Mouse (Mus musculus): Measurements from ENCODE around the gene Eif2ak4. TPM values are rescaled to one million over a fixed set of nuclear protein-coding genes. Genes with fewer than 3 reads are reported as not detected.
A peak's percentile ranks its signal among the peaks of the same experiment; 100 is the strongest.

The Eif2ak4 gene
- polyA plus RNA-seq (2012; rRNA removed), result 11.2 and 11.9 TPM in 2 replicates

GRCm38 (mm10) chr2:118388341-118389335 lies at the start of gene Eif2ak4:
TSS of gene Eif2ak4 (plus strand) at chr2:118388618.
- DNase-seq (ENCODE audit: low read depth in 1 of 2, low spot score in 2 of 2), result peak; percentile 99 to 100
- TF ChIP-seq CTCF (IDR thresholded peaks at IDR 0.05; ENCODE audit: extremely low read depth, insufficient read depth, insufficient read length, insufficient replicate concordance) (no peak), POLR2A (IDR thresholded peaks at IDR 0.05; ENCODE audit: low read depth, low read length) (0 out of 2 replicates have a peak, but pooled peaks have one; percentile 15)
- Histone ChIP-seq H3K36me3 (ENCODE audit: control insufficient read depth, insufficient read depth, low read length) (no peaks in the 10 kb centered on the region), H3K4me3 (ENCODE audit: extremely low read depth, insufficient read depth, insufficient read length) (peak within 1 kb of the TSS; percentile 92), H3K27ac (ENCODE audit: insufficient read depth, low read length) (peak within 1 kb of the TSS; percentile 78), H3K27me3 (ENCODE audit: control insufficient read depth, insufficient read depth, low read length) (no peaks in the 10 kb centered on the region), H3K4me1 (ENCODE audit: control insufficient read depth, insufficient read depth, insufficient read length) (no peaks in the 10 kb centered on the region; the same call in 1 of the 2 replicates)
- under 1% methylated on average over 61 of the region's 61 CpGs for WGBS

- Histone ChIP-seq H3K4me3 (ENCODE audit: extremely low read depth, insufficient read depth, insufficient read length) (no peak overlapping the region), H3K4me1 (ENCODE audit: control insufficient read depth, insufficient read depth, insufficient read length) (no peaks in the 10 kb centered on the region), H3K27ac (ENCODE audit: insufficient read depth, low read length) (no peak overlapping the region), H3K36me3 (ENCODE audit: control insufficient read depth, insufficient read depth, low read length) (no peaks in the 10 kb centered on the region), H3K27me3 (ENCODE audit: control insufficient read depth, insufficient read depth, low read length) (no peaks in the 10 kb centered on the region)
- WGBS, result 62% methylated on average over 7 of the region's 7 CpGs
- TF ChIP-seq CTCF (IDR thresholded peaks at IDR 0.05; ENCODE audit: extremely low read depth, insufficient read depth, insufficient read length, insufficient replicate concordance), result no peak
- no peak for TF ChIP-seq POLR2A (IDR thresholded peaks at IDR 0.05; ENCODE audit: low read depth, low read length)
- DNase-seq (ENCODE audit: low read depth in 1 of 2, low spot score in 2 of 2), result no peak
These were observed 47.1 kb upstream of the Eif2ak4 start for GRCm38 (mm10) chr2:118341295-118341694.

- Histone ChIP-seq H3K27ac (ENCODE audit: insufficient read depth, low read length) (no peak overlapping the region), H3K4me1 (ENCODE audit: control insufficient read depth, insufficient read depth, insufficient read length) (no peaks in the 10 kb centered on the region), H3K27me3 (ENCODE audit: control insufficient read depth, insufficient read depth, low read length) (no peaks in the 10 kb centered on the region), H3K36me3 (ENCODE audit: control insufficient read depth, insufficient read depth, low read length) (no peaks in the 10 kb centered on the region), H3K4me3 (ENCODE audit: extremely low read depth, insufficient read depth, insufficient read length) (no peak overlapping the region)
- no peak for DNase-seq (ENCODE audit: low read depth in 1 of 2, low spot score in 2 of 2)
- 85% methylated on average over 3 of the region's 3 CpGs for WGBS
- TF ChIP-seq POLR2A (IDR thresholded peaks at IDR 0.05; ENCODE audit: low read depth, low read length) (no peak), CTCF (IDR thresholded peaks at IDR 0.05; ENCODE audit: extremely low read depth, insufficient read depth, insufficient read length, insufficient replicate concordance) (no peak)
These were observed 44.5 kb upstream of the Eif2ak4 start for GRCm38 (mm10) chr2:118343897-118344296.

DNA sequence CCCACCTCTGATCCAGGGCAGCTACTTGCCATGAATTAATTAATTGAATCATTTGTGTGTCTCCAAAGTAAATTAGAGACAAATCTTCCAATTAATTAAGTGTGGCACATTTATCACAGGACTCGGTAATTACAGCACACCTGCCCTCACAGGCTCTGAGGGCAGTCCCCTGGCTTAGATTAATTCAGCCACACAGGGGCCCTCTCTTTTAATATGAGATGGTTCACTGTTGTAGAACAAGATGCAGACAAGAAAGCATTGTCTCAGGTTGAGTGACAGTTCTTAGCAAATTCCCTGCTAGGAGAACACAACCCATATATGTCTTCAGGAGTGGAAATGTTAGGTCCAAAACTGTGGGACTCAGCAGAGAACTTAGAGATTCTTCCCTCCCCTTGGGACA lies 42.9 kb upstream of the Eif2ak4 start:
- H3K27me3 ChIP-seq (ENCODE audit: control insufficient read depth, insufficient read depth, low read length), result no peaks in the 10 kb centered on the region

GRCm38 (mm10) chr2:118353498-118353897 lies 34.9 kb upstream of the Eif2ak4 start:
- WGBS, result 7% methylated on average over 4 of the region's 4 CpGs
- no peaks in the 10 kb centered on the region for H3K36me3 ChIP-seq (ENCODE audit: control insufficient read depth, insufficient read depth, low read length)
- H3K27me3 ChIP-seq (ENCODE audit: control insufficient read depth, insufficient read depth, low read length), result no peaks in the 10 kb centered on the region
- TF ChIP-seq POLR2A (IDR thresholded peaks at IDR 0.05; ENCODE audit: low read depth, low read length) (no peak), CTCF (IDR thresholded peaks at IDR 0.05; ENCODE audit: extremely low read depth, insufficient read depth, insufficient read length, insufficient replicate concordance) (no peak)
- no peak for DNase-seq (ENCODE audit: low read depth in 1 of 2, low spot score in 2 of 2)
- no peaks in the 10 kb centered on the region; the same call in 1 of the 2 replicates for H3K4me1 ChIP-seq (ENCODE audit: control insufficient read depth, insufficient read depth, insufficient read length)
- no peak overlapping the region for H3K4me3 ChIP-seq (ENCODE audit: extremely low read depth, insufficient read depth, insufficient read length)
- no peak overlapping the region for H3K27ac ChIP-seq (ENCODE audit: insufficient read depth, low read length)

More for the DNA sequence above, 42.9 kb upstream of the Eif2ak4 start:
- Histone ChIP-seq H3K4me3 (ENCODE audit: extremely low read depth, insufficient read depth, insufficient read length) (no peak overlapping the region), H3K4me1 (ENCODE audit: control insufficient read depth, insufficient read depth, insufficient read length) (no peaks in the 10 kb centered on the region), H3K36me3 (ENCODE audit: control insufficient read depth, insufficient read depth, low read length) (no peaks in the 10 kb centered on the region), H3K27ac (ENCODE audit: insufficient read depth, low read length) (no peak overlapping the region)
- 86% methylated on average over 1 of the region's 1 CpGs for WGBS
- no peak for TF ChIP-seq CTCF (IDR thresholded peaks at IDR 0.05; ENCODE audit: extremely low read depth, insufficient read depth, insufficient read length, insufficient replicate concordance)
- TF ChIP-seq POLR2A (IDR thresholded peaks at IDR 0.05; ENCODE audit: low read depth, low read length), result no peak
- DNase-seq (ENCODE audit: low read depth in 1 of 2, low spot score in 2 of 2), result no peak

DNA sequence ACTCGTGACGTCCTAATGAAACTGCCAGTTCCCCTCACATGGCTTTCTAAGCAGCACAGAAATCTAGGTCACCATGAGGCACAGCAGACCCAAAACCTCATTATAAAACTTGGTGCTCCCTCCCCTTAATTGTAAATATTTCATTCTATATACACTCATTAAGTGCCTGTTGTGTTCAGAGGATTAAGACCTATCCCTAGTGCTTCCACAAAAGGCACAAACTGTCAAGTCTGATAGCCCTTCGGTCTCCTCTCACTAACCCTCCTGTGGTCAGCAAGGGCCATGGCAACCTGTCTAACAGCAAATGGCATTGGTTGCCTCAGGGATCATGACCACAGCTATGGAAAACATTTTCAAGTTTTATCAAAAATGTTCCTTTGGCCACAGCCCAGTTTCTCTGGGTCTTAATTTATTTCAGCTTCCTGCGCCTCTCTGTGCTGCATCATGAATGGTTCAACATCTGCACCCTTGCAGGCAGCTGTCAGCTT lies 34.5 kb upstream of the Eif2ak4 start:
- no peak for DNase-seq (ENCODE audit: low read depth in 1 of 2, low spot score in 2 of 2)
- Histone ChIP-seq H3K4me1 (ENCODE audit: control insufficient read depth, insufficient read depth, insufficient read length) (no peaks in the 10 kb centered on the region; the same call in 1 of the 2 replicates), H3K36me3 (ENCODE audit: control insufficient read depth, insufficient read depth, low read length) (no peaks in the 10 kb centered on the region), H3K27ac (ENCODE audit: insufficient read depth, low read length) (no peak overlapping the region), H3K4me3 (ENCODE audit: extremely low read depth, insufficient read depth, insufficient read length) (no peak overlapping the region), H3K27me3 (ENCODE audit: control insufficient read depth, insufficient read depth, low read length) (no peaks in the 10 kb centered on the region)
- WGBS, result 47% methylated on average over 4 of the region's 4 CpGs
- TF ChIP-seq POLR2A (IDR thresholded peaks at IDR 0.05; ENCODE audit: low read depth, low read length), result no peak
- no peak for TF ChIP-seq CTCF (IDR thresholded peaks at IDR 0.05; ENCODE audit: extremely low read depth, insufficient read depth, insufficient read length, insufficient replicate concordance)
